Mouse (Mus musculus) limb, embryonic 13.5 days (tissue): ENCODE data around the gene Atg9b. TPM values are rescaled to one million over a fixed set of nuclear protein-coding genes. Genes with fewer than 3 reads are reported as not detected.

Experiments used
- ATAC-seq: fragments of 200-750 bp; cut with Nextera tagmentation; 2 replicates; pipeline ENCODE4 v1.8.0; 2017; ENCODE audit warnings: low read depth, moderate number of reproducible peaks, moderate TSS enrichment; ENCODE audit not compliant: low FRiP score
- H3K27ac ChIP-seq: fragments of 300-500 bp; sonication (generic); 2 replicates; pipeline ENCODE4 v1.5.1; 2015; ENCODE audit warnings: inconsistent platforms, mild to moderate bottlenecking, moderate library complexity
- H3K27me3 ChIP-seq: fragments of 300-500 bp; sonication (generic); 2 replicates; pipeline ENCODE4 v1.6.1; 2015; ENCODE audit warnings: mild to moderate bottlenecking, inconsistent platforms
- H3K36me3 ChIP-seq: fragments of 300-500 bp; sonication (generic); 2 replicates; pipeline ENCODE4 v1.6.1; 2015; ENCODE audit warnings: inconsistent platforms, mild to moderate bottlenecking, moderate library complexity
- H3K4me1 ChIP-seq: fragments of 300-500 bp; sonication (generic); 2 replicates; pipeline ENCODE4 v1.6.1; 2015; ENCODE audit warnings: inconsistent platforms
- H3K4me2 ChIP-seq: fragments of 300-500 bp; sonication (generic); replicated peaks from 2 replicates; pipeline ENCODE4 v1.6.1; 2015; ENCODE audit warnings: inconsistent platforms, mild to moderate bottlenecking, moderate library complexity
- H3K4me3 ChIP-seq: fragments of 300-500 bp; sonication (generic); 2 replicates; pipeline ENCODE4 v1.5.1; 2015; ENCODE audit warnings: moderate library complexity, mild to moderate bottlenecking, inconsistent platforms
- H3K9ac ChIP-seq: fragments of 300-500 bp; sonication (generic); 2 replicates; pipeline ENCODE4 v1.6.1; 2015; ENCODE audit warnings: mild to moderate bottlenecking, inconsistent platforms
- H3K9me3 ChIP-seq: fragments of 300-500 bp; sonication (generic); 2 replicates; pipeline ENCODE4 v1.6.1; 2016; ENCODE audit warnings: inconsistent platforms
- WGBS: fragments of 180-500 bp; shearing (Covaris S2); methylation state at CpG from one replicate; pipeline ENCODE4 v1.1.7; 2015; 5-methylcytosine and 5-hydroxymethylcytosine counted together
- polyA plus RNA-seq: library from polyadenylated mRNA; unstranded; fragments of >200 nt; fragmentation: Nextera tagmentation; extraction: Ambion mirVana; gene quantifications from 2 replicates; pipeline ENCODE4 v1.2.1, GENCODE M21; 2015

The Atg9b gene
- 0.37 and 0.78 TPM in 2 replicates for polyA plus RNA-seq

GRCm38 (mm10) chr5:24391864-24392263, at the start of gene Atg9b:
Atg9b (minus strand) TSS chr5:24392143.
- 82% methylated on average over 7 of the region's 7 CpGs for WGBS
- Histone ChIP-seq H3K4me3 (no peak within 1 kb of the TSS), H3K27me3 (peaks cover 24% of the 10 kb centered on the region), H3K9me3 (no peaks in the 10 kb centered on the region), H3K9ac (no peak within 1 kb of the TSS), H3K36me3 (peaks cover 4% of the 10 kb centered on the region), H3K27ac (no peak within 1 kb of the TSS), H3K4me1 (peaks cover 25% of the 10 kb centered on the region), H3K4me2 (no peak within 1 kb of the TSS)
- no peak for ATAC-seq

DNA sequence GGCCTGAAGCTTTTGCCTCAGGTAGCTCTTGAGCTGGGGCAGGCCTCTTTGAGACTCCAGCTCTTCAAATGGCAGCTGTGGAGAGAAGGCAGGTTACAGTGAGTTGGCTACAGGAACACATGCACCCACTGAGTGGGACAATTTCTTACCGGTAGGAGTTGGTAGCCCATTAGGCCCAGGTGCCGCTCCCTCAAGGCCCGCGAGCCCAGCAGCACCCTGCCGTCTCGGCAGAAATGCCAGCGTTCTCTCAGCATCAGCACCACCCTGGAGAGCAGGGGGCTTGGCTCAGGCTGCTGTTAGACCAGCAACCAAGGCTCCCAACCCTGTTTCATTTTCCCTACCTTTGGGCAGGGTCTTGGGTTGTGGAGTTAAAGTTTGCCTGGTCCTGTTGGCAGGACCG, 49.2 kb upstream of the Atg9b start:
- H3K4me3 ChIP-seq = no peak overlapping the region
- no peak overlapping the region for H3K27ac ChIP-seq
- H3K27me3 ChIP-seq = no peaks in the 10 kb centered on the region
- H3K9ac ChIP-seq = no peak overlapping the region
- H3K4me2 ChIP-seq = no peak overlapping the region
- peaks cover 17% of the 10 kb centered on the region for H3K4me1 ChIP-seq
- ATAC-seq = no peak
- H3K36me3 ChIP-seq = peaks cover 76% of the 10 kb centered on the region
- WGBS = 95% methylated on average over 8 of the region's 8 CpGs
- H3K9me3 ChIP-seq = no peaks in the 10 kb centered on the region

DNA sequence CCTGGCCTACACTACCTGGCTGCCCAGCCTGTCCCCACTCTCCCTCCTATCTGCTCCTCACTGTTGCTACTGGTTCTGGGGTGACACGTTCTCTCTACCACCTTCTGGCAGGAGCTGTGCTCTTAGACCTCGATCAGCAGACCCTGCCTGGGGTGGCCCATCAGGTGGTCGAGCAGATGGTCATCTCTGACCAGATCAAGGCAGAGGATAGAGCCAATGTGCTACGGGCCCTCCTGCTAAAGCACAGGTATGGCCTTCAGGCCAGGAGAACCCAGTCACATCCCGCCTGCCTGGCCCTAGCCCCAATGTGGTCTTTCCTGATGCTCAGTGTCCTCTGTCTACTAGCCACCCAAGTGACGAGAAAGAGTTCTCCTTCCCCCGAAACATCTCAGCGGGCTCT, 42.0 kb upstream of the Atg9b start:
- H3K4me1 ChIP-seq = peaks cover under 1% of the 10 kb centered on the region; the same call in 1 of the 2 replicates
- no peak overlapping the region for H3K4me3 ChIP-seq
- H3K36me3 ChIP-seq = peaks cover 98% of the 10 kb centered on the region
- ATAC-seq = no peak
- WGBS = 89% methylated on average over 8 of the region's 8 CpGs
- no peak overlapping the region for H3K27ac ChIP-seq
- no peaks in the 10 kb centered on the region for H3K9me3 ChIP-seq
- no peaks in the 10 kb centered on the region for H3K27me3 ChIP-seq
- H3K9ac ChIP-seq = no peak overlapping the region
- no peak overlapping the region for H3K4me2 ChIP-seq

GRCm38 (mm10) chr5:24428596-24428995, 36.7 kb upstream of the Atg9b start:
- H3K27ac ChIP-seq = no peak overlapping the region

DNA sequence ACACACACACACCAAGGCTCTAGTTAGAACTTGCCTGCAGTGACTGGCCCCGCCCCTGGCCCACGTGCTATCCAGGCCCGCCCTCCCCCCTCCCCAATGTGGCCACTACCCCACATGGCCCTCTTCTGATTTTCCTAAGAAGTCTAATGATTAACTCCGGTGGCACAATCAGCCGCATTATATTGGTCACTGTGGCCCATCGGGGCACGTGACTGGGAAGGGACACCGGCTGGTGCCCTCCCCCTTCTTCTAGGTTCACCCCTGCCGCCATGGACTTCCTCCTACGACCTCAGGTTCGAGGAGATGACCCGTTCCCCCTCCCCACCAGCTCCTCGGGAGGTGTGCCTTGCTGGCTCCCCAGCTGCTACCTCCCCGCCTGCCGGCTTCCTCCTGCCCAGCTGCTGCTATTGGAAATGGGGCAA, 36.0 kb upstream of the Atg9b start:
- H3K27ac ChIP-seq = peak overlapping the region; percentile 28; the same call in 1 of the 2 replicates
- no peaks in the 10 kb centered on the region for H3K27me3 ChIP-seq
- WGBS = 2% methylated on average over 14 of the region's 15 CpGs
- peak overlapping the region; percentile 95 for H3K4me2 ChIP-seq
- H3K36me3 ChIP-seq = peaks cover 43% of the 10 kb centered on the region
- ATAC-seq = no peak
- H3K4me1 ChIP-seq = peaks cover 45% of the 10 kb centered on the region
- H3K9ac ChIP-seq = peak overlapping the region; percentile 50
- no peaks in the 10 kb centered on the region for H3K9me3 ChIP-seq
- peak overlapping the region; percentile 23 for H3K4me3 ChIP-seq

More at GRCm38 (mm10) chr5:24428596-24428995, 36.7 kb upstream of the Atg9b start:
- Histone ChIP-seq H3K36me3 (peaks cover 49% of the 10 kb centered on the region), H3K4me2 (peak overlapping the region; percentile 95), H3K4me1 (peaks cover 45% of the 10 kb centered on the region), H3K27me3 (no peaks in the 10 kb centered on the region), H3K9me3 (no peaks in the 10 kb centered on the region), H3K9ac (peak overlapping the region; percentile 50), H3K4me3 (peak overlapping the region; percentile 23)
- 11% methylated on average over 9 of the region's 9 CpGs for WGBS
- ATAC-seq = no peak

DNA sequence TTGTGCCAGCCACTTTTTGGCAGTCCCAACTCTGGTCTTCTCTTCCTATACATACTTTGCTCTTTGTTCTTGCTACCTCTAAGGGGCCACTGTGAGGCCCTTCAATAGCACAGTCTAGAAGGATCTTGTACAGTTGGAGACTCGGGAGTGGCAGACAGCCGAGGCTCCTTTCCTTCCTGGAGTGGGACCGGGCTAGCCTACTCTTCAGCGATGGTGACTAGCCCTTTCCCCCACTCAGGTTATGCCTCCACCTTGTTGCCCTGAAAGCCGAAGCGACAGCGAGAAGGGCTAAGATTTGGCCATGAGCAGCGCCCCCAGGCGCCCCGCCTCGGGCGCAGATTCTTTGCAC, 35.3 kb upstream of the Atg9b start:
- H3K4me3 ChIP-seq = peak overlapping the region; percentile 70
- ATAC-seq = no peak
- peak overlapping the region; percentile 82 for H3K9ac ChIP-seq
- WGBS = 7% methylated on average over 12 of the region's 12 CpGs
- H3K36me3 ChIP-seq = peaks cover 36% of the 10 kb centered on the region
- H3K27me3 ChIP-seq = no peaks in the 10 kb centered on the region
- peaks cover 52% of the 10 kb centered on the region for H3K4me1 ChIP-seq
- peak overlapping the region; percentile 95 for H3K4me2 ChIP-seq
- H3K27ac ChIP-seq = no peak overlapping the region; the same call in 1 of the 2 replicates
- no peaks in the 10 kb centered on the region for H3K9me3 ChIP-seq

GRCm38 (mm10) chr5:24426556-24427284, 34.8 kb upstream of the Atg9b start:
- H3K4me2 ChIP-seq = peak overlapping the region; percentile 95
- peak overlapping the region; percentile 82 for H3K9ac ChIP-seq
- no peaks in the 10 kb centered on the region for H3K27me3 ChIP-seq
- H3K27ac ChIP-seq = peak overlapping the region; percentile 91; the same call in 1 of the 2 replicates
- ATAC-seq = no peak
- H3K4me1 ChIP-seq = peaks cover 55% of the 10 kb centered on the region
- H3K36me3 ChIP-seq = peaks cover 30% of the 10 kb centered on the region
- peak overlapping the region; percentile 70 for H3K4me3 ChIP-seq
- 13% methylated on average over 9 of the region's 9 CpGs for WGBS
- no peaks in the 10 kb centered on the region for H3K9me3 ChIP-seq

DNA sequence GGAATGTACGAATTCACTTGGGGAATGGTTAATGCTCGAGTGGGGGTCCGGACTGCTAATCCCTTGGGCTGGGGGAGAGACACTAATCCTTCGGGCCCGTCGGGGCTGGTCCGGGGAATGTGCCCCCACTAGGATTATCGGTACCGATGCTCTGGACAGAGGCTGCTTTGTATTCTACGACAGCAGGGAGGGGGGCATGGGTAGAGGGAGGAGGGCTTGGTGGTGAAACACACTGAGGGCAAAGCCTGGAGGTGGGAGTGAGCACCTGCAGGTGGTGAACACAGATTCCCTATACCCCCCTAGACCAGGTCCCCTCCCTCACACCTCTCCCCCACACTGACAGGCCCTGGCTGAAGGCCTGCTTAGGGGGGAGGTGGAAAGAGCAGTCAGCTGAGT, 34.1 kb upstream of the Atg9b start:
- Histone ChIP-seq H3K4me1 (peaks cover 55% of the 10 kb centered on the region), H3K27ac (peak overlapping the region; percentile 91), H3K4me3 (peak overlapping the region; percentile 70), H3K4me2 (peak overlapping the region; percentile 95), H3K9ac (peak overlapping the region; percentile 82), H3K9me3 (no peaks in the 10 kb centered on the region), H3K36me3 (peaks cover 28% of the 10 kb centered on the region), H3K27me3 (no peaks in the 10 kb centered on the region)
- 0 out of 2 replicates have a peak, but pooled peaks have one; percentile 2 for ATAC-seq
- 1% methylated on average over 10 of the region's 10 CpGs for WGBS

DNA sequence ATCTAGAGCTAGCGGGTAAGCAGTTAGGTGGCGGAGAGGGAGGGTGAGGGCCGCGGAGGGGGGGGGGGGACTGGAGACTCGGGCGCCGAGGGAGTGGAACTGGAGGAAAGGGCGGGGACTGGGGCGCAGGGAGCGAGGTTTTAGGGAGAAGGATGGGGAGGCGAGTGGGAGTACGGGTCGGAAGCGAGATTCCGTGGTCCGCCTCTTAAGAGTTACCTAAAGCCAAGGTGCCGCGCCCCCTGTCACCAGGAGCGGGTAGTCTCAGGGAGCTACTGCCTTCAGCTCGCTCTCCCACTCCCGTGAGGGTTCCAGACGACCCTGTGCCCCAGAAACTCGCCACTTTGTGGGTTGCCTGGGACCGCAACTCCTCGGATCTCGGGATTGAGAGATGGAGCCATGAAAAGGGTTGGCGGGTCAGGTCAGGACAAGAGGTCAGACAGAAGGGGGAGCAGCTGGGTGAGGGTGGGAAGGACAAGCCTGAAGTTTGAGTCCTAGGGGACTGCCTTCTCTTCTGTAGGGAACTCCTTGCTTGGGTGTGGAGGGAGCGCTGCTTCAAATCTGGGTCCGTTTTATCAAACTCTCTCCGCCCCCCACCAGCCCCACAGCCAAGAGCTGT, 33.6 kb upstream of the Atg9b start:
- Histone ChIP-seq H3K27me3 (no peaks in the 10 kb centered on the region), H3K4me2 (peak overlapping the region; percentile 95), H3K36me3 (peaks cover 28% of the 10 kb centered on the region), H3K27ac (peak overlapping the region; percentile 91), H3K4me3 (peak overlapping the region; percentile 70), H3K4me1 (peaks cover 55% of the 10 kb centered on the region), H3K9me3 (no peaks in the 10 kb centered on the region), H3K9ac (peak overlapping the region; percentile 82)
- 1% methylated on average over 26 of the region's 30 CpGs for WGBS
- ATAC-seq = peak; percentile 2; the same call in 1 of the 2 replicates

DNA sequence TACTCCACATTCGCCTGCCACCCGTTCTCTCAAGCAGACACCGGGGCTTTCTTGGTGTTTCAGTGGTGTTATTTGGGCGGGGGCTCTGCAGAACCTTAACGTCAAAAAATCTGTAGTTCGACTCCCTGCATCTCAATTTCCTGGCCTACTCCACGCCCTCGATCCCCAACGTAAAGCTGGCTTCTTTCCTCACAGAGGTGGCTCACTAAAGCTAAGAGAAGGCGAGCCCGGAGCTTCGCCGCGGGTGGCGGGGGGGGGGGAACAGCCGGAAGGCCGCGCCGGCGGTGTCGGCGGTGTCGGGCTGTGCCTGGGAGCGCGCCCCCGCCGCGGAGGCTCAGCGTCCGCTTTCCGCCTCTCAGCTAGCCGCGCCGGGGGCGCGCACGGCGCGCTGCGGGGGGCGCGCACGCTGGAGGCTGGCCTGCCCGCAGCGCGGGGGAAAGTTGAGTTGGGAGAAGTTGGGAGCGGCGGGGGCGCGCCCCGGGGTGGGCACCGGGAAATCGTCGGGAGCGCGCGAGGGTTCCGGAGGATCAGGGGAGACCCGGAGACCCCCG, 33.0 kb upstream of the Atg9b start:
- peaks cover 55% of the 10 kb centered on the region for H3K4me1 ChIP-seq
- H3K4me3 ChIP-seq = peak overlapping the region; percentile 70
- peaks cover 27% of the 10 kb centered on the region for H3K36me3 ChIP-seq
- ATAC-seq = peak; percentile 35; the same call in 1 of the 2 replicates
- H3K27ac ChIP-seq = peak overlapping the region; percentile 91
- peak overlapping the region; percentile 82 for H3K9ac ChIP-seq
- H3K27me3 ChIP-seq = no peaks in the 10 kb centered on the region
- under 1% methylated on average over 54 of the region's 60 CpGs for WGBS
- no peaks in the 10 kb centered on the region for H3K9me3 ChIP-seq
- H3K4me2 ChIP-seq = peak overlapping the region; percentile 95

- Histone ChIP-seq H3K27ac (peak overlapping the region; percentile 91), H3K4me1 (peaks cover 55% of the 10 kb centered on the region), H3K4me3 (peak overlapping the region; percentile 70), H3K36me3 (peaks cover 27% of the 10 kb centered on the region), H3K9ac (peak overlapping the region; percentile 82), H3K4me2 (peak overlapping the region; percentile 95), H3K27me3 (no peaks in the 10 kb centered on the region), H3K9me3 (no peaks in the 10 kb centered on the region)
- 11% methylated on average over 21 of the region's 21 CpGs for WGBS
- ATAC-seq = peak; percentile 0; the same call in 1 of the 2 replicates
Measured at GRCm38 (mm10) chr5:24424004-24424781, 32.2 kb upstream of the Atg9b start.
